Mouse (Mus musculus): Measurements from ENCODE around the gene Ccdc9b. TPM values are rescaled to one million over a fixed set of nuclear protein-coding genes. Genes with fewer than 3 reads are reported as not detected.

Ccdc9b gene
- total RNA-seq, 2 experiments from 2014 or later = 8.4 to 9.9 TPM

GRCm38 (mm10) chr2:118779065-118779464 lies 16.6 kb upstream of the Ccdc9b start:
- no peak for DNase-seq
- intact Hi-C loops (cut with DNase I) = loop anchor here (2.0 kb wide), 1 partner anchor 32 kb away; no protein-coding TSS in a partner anchor

GRCm38 (mm10) chr2:118778418-118778817 lies 16.0 kb upstream of the Ccdc9b start:
- DNase-seq = no peak
- intact Hi-C loops (cut with DNase I) = loop anchor here (2.0 kb wide), 1 partner anchor 32 kb away; no protein-coding TSS in a partner anchor

- intact Hi-C loops (cut with DNase I) = no loop called here
- DNase-seq = no peak
Observed at GRCm38 (mm10) chr2:118776295-118776694, 13.8 kb upstream of the Ccdc9b start.

GRCm38 (mm10) chr2:118775846-118776245 lies 13.4 kb upstream of the Ccdc9b start:
- DNase-seq = no peak
- intact Hi-C loops (cut with DNase I) = no loop called here

GRCm38 (mm10) chr2:118775396-118775795 lies 12.9 kb upstream of the Ccdc9b start:
- no peak for DNase-seq
- intact Hi-C loops (cut with DNase I) = no loop called here

- no peak for DNase-seq
- intact Hi-C loops (cut with DNase I) = no loop called here
Observed at GRCm38 (mm10) chr2:118774536-118774935, 12.1 kb upstream of the Ccdc9b start.

GRCm38 (mm10) chr2:118772158-118772874 lies 9.9 kb upstream of the Ccdc9b start, which contains the start of gene Phgr1:
Phgr1 (plus strand) TSS chr2:118772769.
- intact Hi-C loops (cut with DNase I) = no loop called here
- no peak for DNase-seq

- intact Hi-C loops (cut with DNase I) = no loop called here
- DNase-seq = peak in 1 of 2 experiments; percentile 15
Observed at GRCm38 (mm10) chr2:118766041-118767033, 3.9 kb upstream of the Ccdc9b start.

GRCm38 (mm10) chr2:118764875-118765274 lies 2.4 kb upstream of the Ccdc9b start:
- DNase-seq = no peak
- intact Hi-C loops (cut with DNase I) = no loop called here

- peak in 1 of 2 experiments; percentile 65 for DNase-seq
- intact Hi-C loops (cut with DNase I) = no loop called here
Observed at GRCm38 (mm10) chr2:118764094-118764831, 1.8 kb upstream of the Ccdc9b start.

GRCm38 (mm10) chr2:118763469-118763868 lies 1.0 kb upstream of the Ccdc9b start:
- intact Hi-C loops (cut with DNase I) = no loop called here
- DNase-seq = peak in 1 of 2 experiments; percentile 40

- intact Hi-C loops (cut with DNase I) = loop anchor here (1.0 kb wide), 1 partner anchor 16 kb away; no protein-coding TSS in a partner anchor
- DNase-seq = no peak
Observed at GRCm38 (mm10) chr2:118762784-118763148, 305 bp upstream of the Ccdc9b start.

- peak in 1 of 2 experiments; percentile 53 for DNase-seq
- intact Hi-C loops (cut with DNase I) = loop anchor here (1.0 kb wide), 1 partner anchor 122 kb away; no protein-coding TSS in a partner anchor
Observed at GRCm38 (mm10) chr2:118761358-118761757, 1.1 kb downstream of the Ccdc9b start.

GRCm38 (mm10) chr2:118760311-118761025 lies 2.0 kb downstream of the Ccdc9b start:
- peak in 1 of 2 experiments; percentile 41 for DNase-seq
- intact Hi-C loops (cut with DNase I) = loop anchor here (1.0 kb wide), 2 partner anchors 60 to 123 kb away; no protein-coding TSS in a partner anchor

GRCm38 (mm10) chr2:118759828-118760227 lies 2.6 kb downstream of the Ccdc9b start:
- intact Hi-C loops (cut with DNase I) = loop anchor here (1.0 kb wide), 1 partner anchor 60 kb away; no protein-coding TSS in a partner anchor
- DNase-seq = peak; percentile 66 to 70

- no peak for DNase-seq
- intact Hi-C loops (cut with DNase I) = no loop called here
Observed at GRCm38 (mm10) chr2:118756103-118756502, 6.4 kb downstream of the Ccdc9b start.

- intact Hi-C loops (cut with DNase I) = no loop called here
- no peak for DNase-seq
Observed at GRCm38 (mm10) chr2:118755407-118755806, 7.1 kb downstream of the Ccdc9b start.

GRCm38 (mm10) chr2:118754143-118754542 lies 8.3 kb downstream of the Ccdc9b start:
- DNase-seq = no peak
- intact Hi-C loops (cut with DNase I) = no loop called here

GRCm38 (mm10) chr2:118752792-118753108 lies 9.7 kb downstream of the Ccdc9b start:
- intact Hi-C loops (cut with DNase I) = no loop called here
- DNase-seq = no peak

All from heart, postnatal 10 days (tissue).